Mouse (Mus musculus) left cerebral cortex, postnatal 10 days (tissue): ENCODE results near the gene Olfr1412. TPM values are rescaled to one million over a fixed set of nuclear protein-coding genes. Genes with fewer than 3 reads are reported as not detected.
A peak's percentile ranks its signal among the peaks of the same experiment; 100 is the strongest.

Source experiments
- DNase-seq, 2 experiments: peaks; one replicate each; pipeline ENCODE4 v3.0.0; 2021 to 2022; ENCODE audit warnings: low spot score in 2 of 2, mixed read lengths in 1 of 2; ENCODE audit errors: extremely low spot score in 1 of 2
- intact Hi-C: fragments of 180-260 bp; cut with DNase I; formaldehyde crosslinking; loops from one replicate; pipeline ENCODE4 v1.15.1; 2025
- total RNA-seq, 2 experiments: library from RNA; stranded (reverse); gene quantifications; 2 replicates each; pipeline ENCODE4 v1.2.3; 2021

Gene Olfr1412
- total RNA-seq = not detected

DNA sequence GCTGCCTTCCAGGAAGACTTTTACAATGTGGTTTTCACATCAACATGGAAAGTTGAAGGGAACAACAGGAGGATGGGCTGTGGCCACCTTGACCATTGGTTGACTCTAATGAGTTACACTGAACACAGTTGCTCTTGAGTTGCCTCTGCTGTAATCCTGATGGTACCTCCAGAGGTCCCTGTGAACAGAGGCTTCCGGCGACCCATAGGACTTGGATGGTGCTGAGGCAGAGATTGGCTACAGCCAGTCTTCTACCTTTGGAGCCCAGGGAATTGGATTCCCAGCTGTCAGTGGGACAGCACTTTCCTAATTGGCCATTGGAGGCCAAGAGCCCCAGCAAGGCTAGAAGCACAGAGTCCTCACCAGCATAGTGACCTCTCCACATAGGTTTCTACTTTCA is at the start of gene Olfr1412:
Olfr1412 (plus strand) TSS at position 301 of the 400 bp plus-strand sequence.
- no peak for DNase-seq
- intact Hi-C loops = no loop called here

- DNase-seq = no peak
- intact Hi-C loops = no loop called here
These were observed 48.6 kb upstream of the Olfr1412 start for GRCm38 (mm10) chr1:92536972-92537371.

DNA sequence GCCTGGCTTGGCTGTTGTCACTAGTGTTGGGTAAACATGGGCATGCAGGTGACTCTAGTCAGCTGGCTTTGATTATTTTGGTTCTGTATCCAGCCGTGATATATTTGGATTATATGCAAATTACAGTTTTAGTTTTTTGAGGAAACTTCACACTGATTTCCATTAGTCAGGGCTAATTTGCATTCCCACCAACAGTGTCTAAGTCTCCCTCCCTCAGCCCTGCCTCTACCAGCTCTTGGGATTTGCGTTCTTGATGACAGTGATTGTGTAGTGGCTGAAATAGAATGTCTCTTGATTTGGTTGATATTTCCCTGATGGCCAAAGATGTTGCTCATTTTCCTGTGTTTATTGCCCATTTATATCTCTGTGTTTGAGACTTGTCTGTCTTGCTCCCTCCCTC is 46.5 kb upstream of the Olfr1412 start:
- no peak for DNase-seq
- intact Hi-C loops = no loop called here

DNA sequence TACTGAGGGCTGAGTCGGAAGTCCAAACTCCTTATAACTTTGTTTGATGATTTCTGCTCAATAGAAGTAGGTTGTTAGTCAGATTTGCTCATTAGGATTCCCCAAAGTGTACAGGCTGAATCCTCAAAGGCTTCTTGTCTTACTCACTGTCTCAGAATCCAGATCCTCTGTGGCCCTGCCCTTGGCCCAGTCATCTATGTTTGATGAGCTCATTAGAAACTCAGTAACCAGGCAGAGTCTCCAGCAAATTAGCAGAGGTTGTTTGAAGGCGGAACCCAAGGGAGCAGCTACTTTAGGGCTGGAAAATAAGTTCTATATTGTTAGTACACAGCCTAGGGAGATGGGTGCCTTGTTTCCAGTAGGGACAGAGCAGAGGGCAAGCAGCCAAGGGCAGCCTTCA is 39.6 kb upstream of the Olfr1412 start:
- no peak for DNase-seq
- intact Hi-C loops = no loop called here

DNA sequence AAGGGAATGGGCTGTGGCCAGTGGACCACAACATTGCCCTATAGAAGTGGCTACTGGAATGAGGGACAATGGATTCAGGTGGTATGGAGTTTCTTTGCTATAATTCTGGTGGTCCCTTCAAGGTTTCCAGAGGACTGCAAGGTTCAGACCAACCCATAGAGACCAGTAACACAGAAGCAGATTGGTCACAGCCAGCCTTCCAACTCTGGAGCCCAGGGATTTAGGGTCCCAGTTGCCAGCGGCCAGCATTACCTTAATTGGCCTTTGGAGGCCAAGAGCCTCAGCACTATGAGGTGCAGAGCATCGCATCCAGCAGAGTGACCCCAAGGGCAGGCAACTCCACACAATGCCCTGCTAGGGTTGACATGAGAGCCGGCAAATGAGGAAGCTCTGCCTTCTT is 14.6 kb upstream of the Olfr1412 start, which contains the start of gene Olfr1413:
Olfr1413 (plus strand) TSS at position 301 of the 400 bp plus-strand sequence.
- no peak for DNase-seq
- intact Hi-C loops = no loop called here

DNA sequence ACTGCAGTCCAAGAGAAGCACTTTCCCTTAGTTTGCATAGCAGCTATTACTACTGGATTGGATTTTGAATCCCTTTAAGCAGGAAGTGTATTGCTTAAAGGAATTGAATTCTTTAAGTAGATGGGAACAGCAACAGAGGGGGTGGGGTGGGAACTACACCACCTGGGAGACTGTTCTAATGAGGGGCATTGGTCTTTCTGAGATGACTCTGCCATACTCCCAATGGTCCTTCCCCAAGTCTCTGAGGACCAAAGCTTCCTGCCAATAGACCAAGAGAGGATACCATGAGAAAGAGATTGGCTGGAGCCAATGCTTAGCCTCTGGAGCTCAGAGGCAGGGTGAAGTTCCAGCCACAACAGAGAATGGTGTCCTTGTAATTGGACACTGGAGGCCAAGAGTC is 8.5 kb downstream of the Olfr1412 start, which contains the start of gene Olfr1411:
Olfr1411 (plus strand) TSS at position 301 of the 400 bp plus-strand sequence.
- DNase-seq = no peak
- intact Hi-C loops = no loop called here

GRCm38 (mm10) chr1:92596019-92596418 is 10.4 kb downstream of the Olfr1412 start:
- no peak for DNase-seq
- intact Hi-C loops = no loop called here

- intact Hi-C loops = no loop called here
- no peak for DNase-seq
These were observed 19.9 kb downstream of the Olfr1412 start, which contains the start of gene Olfr1410 for GRCm38 (mm10) chr1:92605482-92605881. Olfr1410 (plus strand) TSS chr1:92605782.

DNA sequence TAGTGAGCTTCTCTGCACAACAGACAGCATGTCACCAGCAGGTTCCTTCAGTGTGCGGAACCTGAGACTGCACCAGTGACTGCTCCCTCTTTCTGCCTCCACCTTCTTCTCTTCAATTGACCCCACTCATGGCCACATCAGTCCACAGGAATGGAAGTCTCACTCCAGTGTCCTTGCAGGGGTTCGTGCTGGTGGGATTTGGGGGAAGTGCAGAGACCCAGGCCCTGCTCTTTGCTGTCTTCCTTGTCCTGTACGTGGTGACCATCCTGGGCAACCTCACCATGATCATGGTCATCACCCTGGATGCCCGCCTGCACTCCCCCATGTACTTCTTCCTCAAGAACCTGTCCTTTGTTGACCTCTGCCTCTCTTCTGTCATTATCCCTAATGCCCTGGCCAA is 22.1 kb downstream of the Olfr1412 start:
- intact Hi-C loops = no loop called here
- DNase-seq = no peak

- peak; percentile 33 to 40 for DNase-seq
- intact Hi-C loops = loop anchor here (1.0 to 5.0 kb wide), 2 partner anchors 36 to 90 kb away; partner anchors contain the start of gene Otos
These were observed 25.4 kb downstream of the Olfr1412 start for GRCm38 (mm10) chr1:92611008-92611407.

DNA sequence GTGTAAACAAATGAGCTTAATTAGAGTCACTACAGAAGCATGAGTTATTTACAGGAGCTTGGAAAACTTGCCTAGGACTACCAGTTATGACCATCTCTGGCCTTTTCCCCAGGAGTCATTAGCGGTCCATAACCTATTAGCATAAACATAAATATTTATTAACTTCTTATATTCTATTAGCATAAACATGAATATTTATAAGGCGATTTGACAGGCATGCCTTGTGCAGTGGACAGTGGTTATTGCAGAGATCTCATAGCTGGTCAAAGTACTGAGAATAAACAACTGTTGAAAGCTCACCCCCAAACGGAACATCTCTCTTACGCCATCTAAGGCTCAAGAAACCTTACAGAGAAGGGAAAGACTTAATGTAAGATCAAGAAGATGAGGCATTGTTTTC is 27.6 kb downstream of the Olfr1412 start:
- DNase-seq = no peak
- intact Hi-C loops = loop anchor here (5.0 kb wide), 1 partner anchor 34 kb away; the partner anchor contains the start of gene Otos

- intact Hi-C loops = loop anchor here (5.0 kb wide), 1 partner anchor 33 kb away; the partner anchor contains the start of gene Otos
- peak in 1 of 2 experiments; percentile 25 for DNase-seq
These were observed 28.9 kb downstream of the Olfr1412 start for GRCm38 (mm10) chr1:92614516-92614915.

- DNase-seq = no peak
- intact Hi-C loops = no loop called here
These were observed 30.5 kb downstream of the Olfr1412 start for GRCm38 (mm10) chr1:92616046-92616445.

DNA sequence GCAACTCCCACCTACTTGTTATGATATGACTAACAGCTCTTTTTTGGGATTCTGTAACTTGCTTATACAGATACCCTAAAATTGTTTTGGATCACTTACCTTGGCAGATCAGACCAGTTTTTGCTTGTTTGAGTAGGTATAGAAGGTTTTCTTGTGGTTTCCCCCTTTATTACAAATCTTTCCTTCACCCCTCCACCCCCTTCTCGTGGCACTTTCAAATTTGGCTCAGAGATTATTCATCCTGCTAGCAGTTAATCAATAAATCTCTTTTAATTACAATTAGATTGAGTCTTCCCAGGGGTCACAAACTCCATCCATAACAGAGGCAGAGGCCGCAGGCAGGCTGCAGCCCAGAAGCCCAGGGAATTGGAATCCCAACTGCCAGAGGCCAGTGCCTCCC is 31.9 kb downstream of the Olfr1412 start, which contains the start of gene Olfr12:
Olfr12 (plus strand) TSS at position 301 of the 400 bp plus-strand sequence.
- intact Hi-C loops = no loop called here
- DNase-seq = no peak

GRCm38 (mm10) chr1:92618360-92618759 is 32.8 kb downstream of the Olfr1412 start:
- intact Hi-C loops = no loop called here

GRCm38 (mm10) chr1:92628227-92628626 is 42.6 kb downstream of the Olfr1412 start:
- no peak for DNase-seq
- intact Hi-C loops = no loop called here

More at GRCm38 (mm10) chr1:92618360-92618759, 32.8 kb downstream of the Olfr1412 start:
- DNase-seq = no peak

- DNase-seq = no peak
- intact Hi-C loops = no loop called here
These were observed 46.6 kb downstream of the Olfr1412 start for GRCm38 (mm10) chr1:92632196-92632595.

GRCm38 (mm10) chr1:92632948-92633347 is 47.4 kb downstream of the Olfr1412 start:
- DNase-seq = no peak
- intact Hi-C loops = no loop called here

- intact Hi-C loops = no loop called here
- no peak for DNase-seq
These were observed 48.1 kb downstream of the Olfr1412 start for GRCm38 (mm10) chr1:92633726-92634125.

DNA sequence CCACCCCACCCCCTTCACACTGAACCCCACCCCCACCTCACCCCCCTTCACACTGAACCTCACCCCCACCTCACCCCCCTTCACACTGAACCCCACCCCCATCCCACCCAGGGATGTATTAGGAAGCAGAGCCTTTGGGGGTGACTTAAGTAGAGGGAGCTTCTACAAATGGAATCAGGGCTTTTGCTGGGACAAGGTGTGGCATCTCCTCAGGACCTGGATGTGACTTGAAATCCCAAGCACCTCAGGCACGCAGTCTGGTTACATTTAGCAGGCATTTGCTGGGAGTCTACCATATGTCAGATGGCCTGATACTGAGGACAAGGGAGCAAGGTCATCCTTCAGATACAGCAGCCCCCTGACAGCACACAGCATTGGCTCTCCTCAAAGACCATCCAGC is 49.0 kb downstream of the Olfr1412 start:
- intact Hi-C loops = no loop called here
- no peak for DNase-seq
